Mouse (Mus musculus): Measurements from ENCODE around the gene Rab38.

Rab38 gene

GRCm38 (mm10) chr7:88429786-88430691, at the start of gene Rab38:
Rab38 (plus strand) TSS chr7:88430273.
- DNase-seq (ENCODE audit: low read depth, low spot score) = no peak

GRCm38 (mm10) chr7:88394568-88394967, 35.5 kb upstream of the Rab38 start:
- no peak for DNase-seq (ENCODE audit: low read depth, low spot score)

GRCm38 (mm10) chr7:88395745-88396144, 34.3 kb upstream of the Rab38 start:
- no peak for DNase-seq (ENCODE audit: low read depth, low spot score)

DNA sequence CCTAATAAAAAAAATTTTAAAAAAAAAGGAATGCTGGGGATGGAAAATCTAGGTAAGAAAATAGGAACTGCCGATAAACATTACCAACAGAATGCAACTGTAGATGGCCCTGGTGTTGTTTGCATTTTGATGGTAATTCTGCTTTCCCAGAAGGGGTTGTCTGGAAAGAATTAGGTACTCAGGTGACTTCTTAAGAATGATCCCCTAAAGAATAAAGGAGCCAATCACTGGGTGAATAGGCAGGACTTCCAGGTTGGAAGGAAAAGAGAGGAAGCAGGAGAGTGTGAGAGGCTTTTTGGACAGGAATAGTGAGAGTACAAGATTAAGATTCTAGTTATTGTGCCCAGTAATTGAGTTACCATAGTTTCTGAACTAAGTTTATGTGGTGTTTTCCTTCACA, 24.8 kb upstream of the Rab38 start:
- no peak for DNase-seq (ENCODE audit: low read depth, low spot score)

DNA sequence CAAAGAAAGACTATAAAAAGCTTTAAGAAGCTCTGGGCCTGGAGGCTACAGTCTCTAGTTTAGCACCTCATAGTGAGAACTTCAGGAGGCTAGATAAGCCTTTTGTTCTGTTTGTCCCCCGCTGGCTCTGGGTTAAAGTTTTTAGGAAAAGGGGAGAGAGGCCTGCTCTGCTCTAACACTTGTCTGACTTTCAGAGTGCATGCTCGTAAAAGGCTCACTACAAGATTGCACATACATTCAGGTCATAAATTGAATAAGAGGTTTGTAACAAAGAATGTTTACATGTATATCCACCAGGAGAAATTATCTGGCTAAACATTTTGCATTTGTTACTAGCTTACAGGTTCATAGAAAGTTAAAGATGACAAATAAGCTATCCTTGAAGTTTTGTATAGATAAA, 23.6 kb upstream of the Rab38 start:
- DNase-seq (ENCODE audit: low read depth, low spot score) = no peak

GRCm38 (mm10) chr7:88421821-88422220, 8.3 kb upstream of the Rab38 start:
- DNase-seq (ENCODE audit: low read depth, low spot score) = no peak

- DNase-seq (ENCODE audit: low read depth, low spot score) = no peak
These were observed 6.2 kb upstream of the Rab38 start for GRCm38 (mm10) chr7:88423889-88424288.

DNA sequence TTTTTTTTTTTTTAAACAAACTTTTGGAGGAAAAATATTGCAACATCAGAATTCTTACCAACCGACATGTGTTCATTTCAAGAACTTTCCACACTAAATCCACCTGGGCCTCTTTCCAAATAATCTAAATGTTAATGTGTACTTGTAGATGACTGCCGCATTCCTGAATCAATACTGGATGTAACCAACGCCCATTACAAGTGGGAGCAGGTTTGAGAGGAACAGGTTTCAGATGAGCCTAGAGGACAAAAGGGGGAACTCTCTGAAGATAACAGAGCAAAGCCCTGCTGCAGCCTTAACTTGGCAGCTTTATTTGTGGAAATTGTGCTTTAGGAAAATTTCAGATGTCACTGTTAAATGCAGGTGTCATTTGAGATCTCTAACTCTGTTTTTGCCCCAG, 4.3 kb upstream of the Rab38 start:
- no peak for DNase-seq (ENCODE audit: low read depth, low spot score)

DNA sequence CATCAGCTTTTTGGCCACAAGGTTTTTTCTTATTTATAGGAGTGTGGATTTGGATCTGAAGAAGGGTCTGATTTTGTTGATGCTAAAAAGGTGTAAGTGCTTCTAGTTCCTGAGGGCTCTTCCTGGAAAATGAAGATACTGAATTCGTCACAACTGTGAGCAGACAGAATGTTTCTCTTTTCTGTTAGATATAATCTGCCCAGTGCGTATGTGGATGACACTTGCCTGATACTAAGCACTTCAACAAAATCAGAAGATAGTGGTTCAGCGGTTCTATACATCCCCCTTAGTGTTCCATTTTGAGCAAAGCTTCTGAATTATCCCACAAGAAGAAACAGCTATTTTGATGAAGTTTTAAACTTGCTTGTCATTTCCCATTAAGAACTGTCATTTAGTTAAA, 2.6 kb upstream of the Rab38 start:
- no peak for DNase-seq (ENCODE audit: low read depth, low spot score)

- DNase-seq (ENCODE audit: low read depth, low spot score) = no peak
These were observed 615 bp downstream of the Rab38 start for GRCm38 (mm10) chr7:88430692-88431084.

- no peak for DNase-seq (ENCODE audit: low read depth, low spot score)
These were observed 10.2 kb downstream of the Rab38 start for GRCm38 (mm10) chr7:88440301-88440700.

DNA sequence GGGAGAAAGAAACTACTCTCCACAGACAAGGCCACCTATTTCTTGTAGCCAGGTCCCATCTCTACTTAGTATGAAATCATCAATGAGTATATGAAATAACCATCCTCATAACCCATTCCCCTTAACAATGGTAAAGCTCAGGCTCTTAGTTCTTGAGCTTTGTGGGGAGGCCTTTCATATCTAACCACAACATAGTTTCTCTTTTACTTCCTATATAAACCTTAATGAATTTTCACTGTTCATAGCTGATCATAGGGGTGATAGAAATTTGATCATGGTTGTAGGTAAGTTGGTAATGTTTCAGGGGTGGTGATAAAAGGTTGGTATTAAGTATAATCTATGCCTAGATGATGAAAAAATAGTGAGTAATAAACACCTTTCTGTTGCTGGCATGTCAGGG, 12.6 kb downstream of the Rab38 start:
- DNase-seq (ENCODE audit: low read depth, low spot score) = no peak

DNA sequence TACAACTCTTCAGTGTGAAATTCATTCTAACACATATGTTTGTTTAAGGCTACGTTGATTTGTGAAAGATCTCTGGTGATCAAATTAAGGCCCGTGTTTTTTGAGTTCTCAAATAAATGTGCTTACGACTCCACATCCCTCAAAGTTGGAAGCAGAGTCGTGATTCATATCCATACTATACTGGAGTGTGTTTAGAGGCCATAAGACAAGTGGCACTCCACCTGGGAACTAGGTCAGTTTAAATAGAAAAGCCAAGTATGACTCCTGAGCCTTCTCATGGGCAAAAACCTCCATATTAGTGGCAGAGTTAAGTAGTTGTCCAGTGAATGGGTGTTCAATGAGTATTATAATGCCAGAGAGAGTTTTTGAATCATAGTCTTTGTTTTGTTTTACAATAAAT, 13.4 kb downstream of the Rab38 start:
- no peak for DNase-seq (ENCODE audit: low read depth, low spot score)

- DNase-seq (ENCODE audit: low read depth, low spot score) = no peak
These were observed 15.3 kb downstream of the Rab38 start for GRCm38 (mm10) chr7:88445320-88445903.

- DNase-seq (ENCODE audit: low read depth, low spot score) = no peak
These were observed 23.2 kb downstream of the Rab38 start for GRCm38 (mm10) chr7:88453234-88453633.

DNA sequence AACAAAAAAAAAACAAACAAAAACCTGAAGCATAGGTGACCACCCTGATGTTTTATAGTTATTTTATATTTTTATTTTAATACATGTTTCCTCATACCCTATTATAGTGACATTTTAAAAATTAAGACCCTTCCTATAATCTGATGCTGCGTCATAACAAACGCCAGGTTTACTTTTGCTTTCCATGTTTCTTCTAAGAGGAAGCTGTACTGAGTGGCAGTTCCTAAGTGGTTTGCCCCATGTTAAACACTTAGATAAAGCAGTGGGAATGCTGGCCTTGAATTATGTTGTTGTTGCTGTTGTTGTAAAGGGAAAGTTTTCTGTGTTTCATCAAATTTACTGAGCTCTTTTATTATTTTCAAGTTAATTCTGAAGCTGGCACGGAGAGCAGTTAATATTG, 27.8 kb downstream of the Rab38 start:
- no peak for DNase-seq (ENCODE audit: low read depth, low spot score)

- no peak for DNase-seq (ENCODE audit: low read depth, low spot score)
These were observed 37.7 kb downstream of the Rab38 start for GRCm38 (mm10) chr7:88467754-88468153.

- no peak for DNase-seq (ENCODE audit: low read depth, low spot score)
These were observed 52.1 kb downstream of the Rab38 start for GRCm38 (mm10) chr7:88482110-88482619.

DNA sequence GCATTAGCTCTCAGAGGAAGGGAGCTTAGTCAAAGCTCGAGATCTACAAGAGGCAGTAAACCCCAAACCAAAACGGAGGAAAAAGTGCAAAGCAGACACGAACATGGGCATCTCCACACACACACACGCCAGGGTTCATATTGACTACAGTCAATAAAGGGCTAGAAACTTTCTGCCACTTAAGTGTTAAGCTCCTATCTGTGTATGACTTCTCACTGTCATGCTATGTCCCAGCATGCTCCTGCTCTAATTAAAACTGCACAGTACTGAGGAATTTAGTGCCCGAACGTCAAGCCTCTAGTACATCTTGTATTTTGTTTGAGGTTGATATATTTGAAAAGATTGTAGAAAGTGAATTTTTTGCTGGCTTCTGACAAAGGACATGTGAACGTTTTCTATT, 52.6 kb downstream of the Rab38 start:
- no peak for DNase-seq (ENCODE audit: low read depth, low spot score)

GRCm38 (mm10) chr7:88491020-88491419, 60.9 kb downstream of the Rab38 start:
- DNase-seq (ENCODE audit: low read depth, low spot score) = no peak

GRCm38 (mm10) chr7:88502217-88502817, 72.2 kb downstream of the Rab38 start:
- no peak for DNase-seq (ENCODE audit: low read depth, low spot score)

DNA sequence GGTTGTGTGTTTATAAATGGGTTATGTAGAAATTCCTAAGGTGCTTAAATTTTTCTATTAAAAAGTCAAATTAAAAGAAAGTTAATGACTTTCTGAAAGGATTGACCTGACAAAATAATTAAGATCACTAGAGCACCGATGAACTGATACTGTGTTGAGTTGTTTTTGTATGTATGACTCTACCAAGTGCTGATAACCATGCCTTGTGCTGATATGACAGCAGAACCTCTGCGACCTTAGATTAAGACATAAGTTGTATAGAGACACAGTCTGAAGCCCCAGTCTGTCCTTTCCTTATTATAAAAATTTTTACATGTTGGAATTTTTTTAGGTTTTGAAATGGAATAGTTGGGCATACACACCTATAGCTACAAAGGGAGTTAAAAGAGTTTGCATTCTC, 79.7 kb downstream of the Rab38 start:
- no peak for DNase-seq (ENCODE audit: low read depth, low spot score)

DNA sequence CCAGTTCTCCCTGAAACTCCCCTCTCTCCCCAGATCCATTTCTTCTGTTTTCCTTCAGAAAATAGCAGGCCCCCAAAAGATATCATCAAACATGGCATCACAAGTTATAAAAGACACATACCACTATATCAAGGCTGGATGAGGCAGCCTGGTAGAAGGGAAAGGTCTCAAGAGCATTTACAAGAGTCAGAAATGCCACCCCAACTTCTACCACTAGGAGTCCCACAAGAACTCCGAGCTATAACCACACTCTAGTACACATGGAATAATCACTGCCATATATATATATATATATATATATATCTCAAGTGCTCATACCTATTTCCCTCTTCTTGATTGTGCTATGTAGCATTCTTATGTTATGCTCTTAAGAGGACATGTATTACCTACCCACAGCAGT, 92.4 kb downstream of the Rab38 start:
- no peak for DNase-seq (ENCODE audit: low read depth, low spot score)
